Mouse (Mus musculus) brain, embryonic 14.5 days (tissue): ENCODE measurements around the gene Lyg1.

ENCODE experiments used
- CTCF ChIP-seq: fragments of 200-500 bp; IDR thresholded peaks from 2 replicates; pipeline ENCODE4 v1.5.1; 2012; ENCODE audit warnings: inconsistent platforms, mild to moderate bottlenecking, moderate library complexity, borderline replicate concordance; ENCODE audit not compliant: insufficient read depth, insufficient read length; ENCODE audit errors: extremely low read depth
- POLR2A ChIP-seq: fragments of 200-500 bp; IDR thresholded peaks from 2 replicates; pipeline ENCODE4 v1.6.1; 2012; ENCODE audit warnings: mild to moderate bottlenecking, inconsistent platforms, borderline replicate concordance; ENCODE audit not compliant: poor library complexity, insufficient read depth, insufficient read length, severe bottlenecking; ENCODE audit errors: extremely low read depth

- TF ChIP-seq CTCF (no peak), POLR2A (no peak)
Measured at GRCm38 (mm10) chr1:37965571-37965970, 8.0 kb upstream of the Lyg1 start.
